Mouse (Mus musculus) lung, embryonic 14.5 days (tissue): Measurements from ENCODE around the gene Mcu. TPM values are rescaled to one million over a fixed set of nuclear protein-coding genes. Genes with fewer than 3 reads are reported as not detected.
A peak's percentile ranks its signal among the peaks of the same experiment; 100 is the strongest.

Experiments used
- ATAC-seq: fragments of 200-750 bp; cut with Nextera tagmentation; 2 replicates; pipeline ENCODE4 v1.8.0; 2017; ENCODE audit warnings: mild to moderate bottlenecking, moderate TSS enrichment, moderate library complexity; ENCODE audit not compliant: insufficient read depth
- DNase-seq: peaks from one replicate; pipeline ENCODE4 v3.0.0-alpha.2; 2015
- H3K27ac ChIP-seq: fragments of 300-500 bp; sonication (generic); 2 replicates; pipeline ENCODE4 v1.5.1; 2014; ENCODE audit warnings: low read depth, mild to moderate bottlenecking, moderate library complexity
- H3K27me3 ChIP-seq: fragments of 300-500 bp; sonication (generic); 2 replicates; pipeline ENCODE4 v1.6.1; 2014; ENCODE audit warnings: low read length, control low read depth; ENCODE audit not compliant: insufficient read depth
- H3K36me3 ChIP-seq: fragments of 300-500 bp; sonication (generic); 2 replicates; pipeline ENCODE4 v1.6.1; 2014; ENCODE audit warnings: control low read depth; ENCODE audit not compliant: insufficient read depth
- H3K4me1 ChIP-seq: fragments of 300-500 bp; sonication (generic); 2 replicates; pipeline ENCODE4 v1.6.1; 2014; ENCODE audit warnings: antibody characterized with exemption, control low read depth; ENCODE audit not compliant: insufficient read depth
- H3K4me2 ChIP-seq: fragments of 300-500 bp; sonication (generic); 2 replicates; pipeline ENCODE4 v1.6.1; 2014; ENCODE audit warnings: mild to moderate bottlenecking
- H3K4me3 ChIP-seq: fragments of 300-500 bp; sonication (generic); 2 replicates; pipeline ENCODE4 v1.5.1; 2014; ENCODE audit warnings: low read depth, low read length
- H3K9ac ChIP-seq: fragments of 300-500 bp; sonication (generic); 2 replicates; pipeline ENCODE4 v1.6.1; 2014
- H3K9me3 ChIP-seq: fragments of 300-500 bp; sonication (generic); 2 replicates; pipeline ENCODE4 v1.6.1; 2016; ENCODE audit warnings: low read depth, low read length, control low read depth
- CTCF ChIP-seq: IDR thresholded peaks from 2 replicates; pipeline ENCODE4 v1.5.1; 2016; ENCODE audit warnings: antibody characterized with exemption, low read depth
- WGBS: fragments of 180-500 bp; shearing (Covaris S2); extraction: QIAGEN DNeasy Blood & Tissue Kit; methylation state at CpG from one replicate; pipeline ENCODE4 v1.1.7; 2014; 5-methylcytosine and 5-hydroxymethylcytosine counted together
- polyA plus RNA-seq: library from polyadenylated mRNA; unstranded; fragments of >200 nt; fragmentation: Nextera tagmentation; extraction: Ambion mirVana; gene quantifications from 2 replicates; pipeline ENCODE4 v1.2.1, GENCODE M21; 2014

Mcu gene
- polyA plus RNA-seq, 1 experiment from 2014 or later, result 32.4 TPM

DNA sequence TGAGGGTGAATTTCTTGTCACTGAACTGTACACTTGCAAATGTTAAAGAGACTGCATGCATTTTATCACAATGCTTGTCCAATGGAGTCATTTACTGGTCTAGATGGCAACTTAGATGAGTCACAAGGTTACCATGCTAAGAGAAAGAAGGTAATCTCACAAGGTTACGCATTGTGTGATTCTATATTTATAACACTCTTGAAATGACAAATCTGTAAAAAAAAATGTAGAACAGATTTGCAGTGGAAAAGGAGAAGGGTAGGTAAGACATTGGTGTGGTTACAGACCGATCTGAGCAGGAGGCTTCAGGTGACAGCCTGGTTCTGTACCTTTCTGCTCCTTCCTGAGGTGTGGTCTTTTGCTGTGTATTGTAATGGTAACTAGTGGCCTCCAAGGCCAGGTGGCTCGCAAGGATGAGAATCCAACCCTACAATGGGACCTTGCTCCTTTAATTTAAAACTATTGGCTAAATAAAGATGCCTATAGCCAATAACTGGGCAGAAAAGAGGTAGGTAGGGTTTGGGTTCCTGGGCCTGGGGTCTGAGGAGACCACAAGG lies 35.8 kb downstream of the Mcu start:
- H3K9ac ChIP-seq, result no peak overlapping the region
- no peak overlapping the region for H3K4me2 ChIP-seq
- no peak for TF ChIP-seq CTCF
- 84% methylated on average over 3 of the region's 3 CpGs for WGBS
- peaks cover 23% of the 10 kb centered on the region for H3K4me1 ChIP-seq
- no peak overlapping the region for H3K27ac ChIP-seq
- no peaks in the 10 kb centered on the region for H3K9me3 ChIP-seq
- 0 out of 2 replicates have a peak, but pooled peaks cover 2% of the 10 kb centered on the region for H3K36me3 ChIP-seq
- H3K27me3 ChIP-seq, result no peaks in the 10 kb centered on the region
- no peak overlapping the region for H3K4me3 ChIP-seq
- DNase-seq (no peak), ATAC-seq (no peak)

DNA sequence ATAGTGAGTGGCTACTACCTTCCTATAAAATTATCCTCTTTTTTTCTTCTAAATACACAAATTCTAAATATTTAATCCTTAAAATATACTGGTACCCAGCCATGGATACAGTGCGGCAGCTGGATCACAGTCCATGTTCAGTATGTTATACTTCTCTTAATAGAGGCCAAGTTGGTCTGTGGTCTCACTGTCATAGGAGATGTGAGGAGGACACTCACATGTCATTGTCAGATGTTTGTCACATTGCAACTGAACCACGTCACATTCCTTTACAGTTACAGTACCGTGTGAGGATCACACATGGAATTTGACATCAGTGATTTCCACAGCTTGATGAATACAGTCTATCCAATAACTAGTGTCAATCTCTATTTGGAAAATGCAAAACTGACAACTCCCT lies 36.8 kb downstream of the Mcu start:
- Histone ChIP-seq H3K4me3 (no peak overlapping the region), H3K4me1 (peaks cover 23% of the 10 kb centered on the region), H3K9ac (no peak overlapping the region), H3K27me3 (no peaks in the 10 kb centered on the region), H3K4me2 (no peak overlapping the region), H3K27ac (no peak overlapping the region), H3K36me3 (0 out of 2 replicates have a peak, but pooled peaks cover 2% of the 10 kb centered on the region), H3K9me3 (no peaks in the 10 kb centered on the region)
- WGBS, result 83% methylated on average over 3 of the region's 3 CpGs
- DNase-seq (no peak), ATAC-seq (no peak)
- no peak for TF ChIP-seq CTCF

DNA sequence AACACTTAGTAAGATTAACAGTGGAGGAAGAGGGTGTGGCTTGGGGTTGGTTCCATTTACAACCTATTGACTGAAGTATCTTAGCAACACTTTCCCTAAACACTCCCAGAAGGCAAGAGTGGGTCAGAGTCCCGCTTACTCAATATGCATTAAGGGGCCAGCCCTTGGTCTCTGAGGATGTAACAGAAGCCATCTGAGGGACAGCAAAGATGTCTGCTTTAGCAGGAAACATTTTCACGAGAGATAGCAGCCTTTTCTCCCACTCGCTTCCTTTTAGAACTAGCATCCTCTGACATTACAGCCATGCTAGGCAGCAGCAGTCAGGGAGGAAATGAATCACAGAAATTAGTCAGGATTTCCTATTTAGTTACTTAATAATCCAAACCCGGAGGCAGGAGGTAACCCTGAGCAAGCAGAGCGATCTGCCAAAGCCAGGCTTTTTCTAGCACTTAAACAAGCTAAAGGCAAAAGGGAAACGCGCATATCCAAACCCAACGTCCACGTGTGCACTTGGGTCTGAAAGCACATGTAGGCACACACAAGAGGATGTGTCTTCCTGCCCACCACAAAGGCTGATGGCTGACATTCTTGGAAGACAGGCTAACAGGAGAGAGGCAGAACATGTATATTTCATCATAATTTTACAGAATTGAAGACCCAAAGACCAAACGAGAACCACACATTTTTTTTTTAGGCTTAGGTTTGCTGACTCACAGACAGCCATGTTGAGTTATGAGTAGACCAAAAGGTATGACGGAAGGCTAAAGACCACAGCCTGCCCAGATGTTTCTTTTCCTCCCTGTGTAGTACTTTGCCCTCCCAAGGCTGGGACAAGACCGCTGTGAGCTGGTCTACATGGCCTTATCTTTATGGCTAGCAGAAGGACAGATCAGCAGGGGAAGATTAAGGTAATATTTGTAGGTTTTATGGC lies 38.4 kb downstream of the Mcu start:
- H3K9me3 ChIP-seq, result peaks cover 6% of the 10 kb centered on the region; the same call in 1 of the 2 replicates
- DNase-seq, result peak; percentile 64
- no peak for TF ChIP-seq CTCF
- no peaks in the 10 kb centered on the region for H3K36me3 ChIP-seq
- peak overlapping the region; percentile 66 for H3K27ac ChIP-seq
- peaks cover 23% of the 10 kb centered on the region for H3K4me1 ChIP-seq
- WGBS, result 45% methylated on average over 12 of the region's 12 CpGs
- H3K4me2 ChIP-seq, result peak overlapping the region; percentile 16; the same call in 1 of the 2 replicates
- no peak overlapping the region for H3K4me3 ChIP-seq
- H3K27me3 ChIP-seq, result no peaks in the 10 kb centered on the region
- ATAC-seq, result peak; percentile 72
- H3K9ac ChIP-seq, result no peak overlapping the region

DNA sequence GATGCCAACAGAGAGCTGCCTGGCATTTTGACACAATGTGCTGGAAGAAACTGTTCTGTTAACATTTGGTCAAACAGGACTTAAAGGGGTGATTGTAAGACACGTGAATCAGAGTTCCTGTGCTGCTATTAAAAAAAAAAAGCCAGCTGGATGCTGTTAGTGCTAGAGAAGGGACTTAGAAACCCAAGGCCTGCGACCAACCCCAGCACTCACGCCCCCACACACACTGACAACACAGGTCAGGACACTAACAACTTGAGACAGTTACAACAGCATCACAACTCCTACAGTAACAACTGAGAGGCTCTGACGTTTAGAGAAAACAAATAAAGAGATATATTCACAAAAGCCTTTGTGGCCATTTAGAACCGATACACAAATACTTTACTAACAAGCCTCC lies 40.2 kb downstream of the Mcu start:
- WGBS, result 24% methylated on average over 5 of the region's 5 CpGs

DNA sequence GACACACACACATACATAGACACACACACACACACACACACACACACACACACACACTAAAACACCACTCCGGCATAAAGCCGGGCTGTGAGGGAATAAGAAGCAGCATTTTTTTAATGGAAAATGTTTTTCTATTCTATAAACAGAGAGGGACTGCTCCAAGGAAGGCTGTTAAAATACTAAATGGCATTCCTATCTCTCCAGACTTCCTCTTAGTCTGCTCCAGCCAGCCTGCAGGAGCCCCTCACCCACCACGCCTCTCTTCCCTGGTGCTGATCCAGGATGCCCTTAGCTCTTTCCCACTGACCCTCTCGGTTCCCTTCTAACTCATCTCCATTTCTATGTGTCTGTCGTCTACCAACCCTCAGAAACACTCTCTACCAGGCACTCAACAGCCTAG lies 44.5 kb downstream of the Mcu start:
- Histone ChIP-seq H3K9ac (no peak overlapping the region), H3K36me3 (no peaks in the 10 kb centered on the region), H3K4me1 (peaks cover 16% of the 10 kb centered on the region; the same call in 1 of the 2 replicates), H3K27me3 (no peaks in the 10 kb centered on the region), H3K9me3 (peaks cover 10% of the 10 kb centered on the region; the same call in 1 of the 2 replicates), H3K4me2 (no peak overlapping the region), H3K4me3 (no peak overlapping the region), H3K27ac (peak overlapping the region; percentile 64)
- TF ChIP-seq CTCF, result no peak
- ATAC-seq (peak; percentile 36; the same call in 1 of the 2 replicates), DNase-seq (peak; percentile 54)
- WGBS, result 51% methylated on average over 5 of the region's 5 CpGs

More for the DNA sequence above, 40.2 kb downstream of the Mcu start:
- H3K4me3 ChIP-seq, result no peak overlapping the region
- peaks cover 23% of the 10 kb centered on the region for H3K4me1 ChIP-seq
- no peak for DNase-seq
- TF ChIP-seq CTCF, result no peak
- H3K9ac ChIP-seq, result no peak overlapping the region
- no peak for ATAC-seq
- no peaks in the 10 kb centered on the region for H3K36me3 ChIP-seq
- H3K27me3 ChIP-seq, result no peaks in the 10 kb centered on the region
- H3K27ac ChIP-seq, result peak overlapping the region; percentile 58
- H3K9me3 ChIP-seq, result peaks cover 10% of the 10 kb centered on the region; the same call in 1 of the 2 replicates
- H3K4me2 ChIP-seq, result no peak overlapping the region

DNA sequence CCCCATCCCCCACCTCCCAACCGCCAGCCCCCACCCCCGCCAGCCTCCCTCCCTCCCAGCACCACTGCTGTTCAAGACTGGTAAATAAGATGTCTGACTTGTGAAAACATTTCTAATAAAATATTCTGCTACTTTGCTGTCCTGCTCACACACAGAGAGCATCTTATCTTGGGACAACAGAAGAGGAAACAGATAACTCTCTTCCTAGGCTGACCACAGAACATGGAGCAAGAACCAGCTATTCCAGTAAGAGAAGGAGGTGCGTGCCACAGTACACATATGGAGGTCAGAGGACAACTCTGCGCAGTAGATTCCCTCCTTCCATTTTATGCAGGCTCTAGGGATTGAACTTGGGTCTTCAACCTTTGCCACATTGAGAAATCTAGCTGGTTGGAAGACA lies 45.2 kb downstream of the Mcu start:
- Histone ChIP-seq H3K4me2 (no peak overlapping the region), H3K27ac (peak overlapping the region; percentile 64; the same call in 1 of the 2 replicates), H3K9ac (no peak overlapping the region), H3K4me1 (peaks cover 9% of the 10 kb centered on the region; the same call in 1 of the 2 replicates), H3K4me3 (no peak overlapping the region), H3K9me3 (peaks cover 10% of the 10 kb centered on the region; the same call in 1 of the 2 replicates), H3K27me3 (no peaks in the 10 kb centered on the region), H3K36me3 (no peaks in the 10 kb centered on the region)
- DNase-seq, result no peak
- ATAC-seq, result no peak
- 72% methylated on average over 4 of the region's 4 CpGs for WGBS
- no peak for TF ChIP-seq CTCF

DNA sequence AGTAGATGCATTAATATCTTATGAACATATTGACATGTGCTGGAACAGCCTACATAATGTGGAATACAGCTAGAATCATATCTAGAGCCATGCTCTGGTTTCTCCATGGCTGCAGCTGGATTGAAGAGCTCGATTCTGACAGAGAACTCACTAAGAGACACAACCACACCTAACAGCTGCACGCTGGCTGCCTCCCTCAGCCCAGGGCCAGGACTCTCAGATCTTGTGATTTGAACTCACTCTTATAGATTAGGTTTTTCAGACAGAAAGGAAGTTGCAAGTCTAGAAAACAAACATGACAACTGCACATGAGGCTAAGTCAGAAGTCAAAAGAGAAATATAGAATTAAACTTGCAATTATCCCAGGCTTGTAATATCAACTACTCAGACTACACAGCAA lies 45.7 kb downstream of the Mcu start:
- no peak for TF ChIP-seq CTCF
- Histone ChIP-seq H3K4me3 (no peak overlapping the region), H3K9me3 (peaks cover 10% of the 10 kb centered on the region; the same call in 1 of the 2 replicates), H3K27ac (peak overlapping the region; percentile 58), H3K4me1 (peaks cover 8% of the 10 kb centered on the region; the same call in 1 of the 2 replicates), H3K4me2 (no peak overlapping the region), H3K27me3 (no peaks in the 10 kb centered on the region), H3K9ac (no peak overlapping the region), H3K36me3 (no peaks in the 10 kb centered on the region)
- DNase-seq (no peak), ATAC-seq (no peak)
- 42% methylated on average over 2 of the region's 2 CpGs for WGBS
